Mouse (Mus musculus): ENCODE data around the gene AI481877. TPM values are rescaled to one million over a fixed set of nuclear protein-coding genes. Genes with fewer than 3 reads are reported as not detected.

The AI481877 gene
- polyA plus RNA-seq, 1 experiment from 2014 or later = not detected

GRCm38 (mm10) chr4:59057929-59058328 is 80.9 kb downstream of the AI481877 start:
- H3K27me3 ChIP-seq (ENCODE audit: control insufficient read depth, insufficient read depth, low read length) = no peaks in the 10 kb centered on the region
- ATAC-seq (ENCODE audit: insufficient number of reproducible peaks, insufficient read depth, low FRiP score, low read depth) = no peak
- H3K27ac ChIP-seq (ENCODE audit: low read length) = no peak overlapping the region
- H3K4me1 ChIP-seq (ENCODE audit: control insufficient read depth, insufficient read depth, low read length) = no peaks in the 10 kb centered on the region
- no peak overlapping the region for H3K9ac ChIP-seq (replicated peaks; ENCODE audit: low read depth, low read length)
- H3K9me3 ChIP-seq (ENCODE audit: control insufficient read depth, low read depth, low read length) = no peaks in the 10 kb centered on the region
- WGBS = 91% methylated on average over 3 of the region's 3 CpGs
- H3K4me3 ChIP-seq (ENCODE audit: low read depth, low read length) = no peak overlapping the region
- H3K36me3 ChIP-seq (ENCODE audit: control insufficient read depth, insufficient read depth, low read length) = no peaks in the 10 kb centered on the region
- H3K4me2 ChIP-seq (replicated peaks; ENCODE audit: low read depth, low read length) = no peak overlapping the region

GRCm38 (mm10) chr4:59051081-59051480 is 87.7 kb downstream of the AI481877 start:
- H3K9me3 ChIP-seq (ENCODE audit: control insufficient read depth, low read depth, low read length) = no peaks in the 10 kb centered on the region
- H3K27ac ChIP-seq (ENCODE audit: low read length) = no peak overlapping the region
- H3K9ac ChIP-seq (replicated peaks; ENCODE audit: low read depth, low read length) = no peak overlapping the region
- H3K4me2 ChIP-seq (replicated peaks; ENCODE audit: low read depth, low read length) = no peak overlapping the region
- no peaks in the 10 kb centered on the region for H3K4me1 ChIP-seq (ENCODE audit: control insufficient read depth, insufficient read depth, low read length)
- H3K27me3 ChIP-seq (ENCODE audit: control insufficient read depth, insufficient read depth, low read length) = no peaks in the 10 kb centered on the region
- WGBS = 82% methylated on average over 1 of the region's 1 CpGs
- H3K4me3 ChIP-seq (ENCODE audit: low read depth, low read length) = no peak overlapping the region
- ATAC-seq (ENCODE audit: insufficient number of reproducible peaks, insufficient read depth, low FRiP score, low read depth) = no peak
- no peaks in the 10 kb centered on the region for H3K36me3 ChIP-seq (ENCODE audit: control insufficient read depth, insufficient read depth, low read length)

- no peaks in the 10 kb centered on the region for H3K36me3 ChIP-seq (ENCODE audit: control insufficient read depth, insufficient read depth, low read length)
- 40% methylated on average over 3 of the region's 3 CpGs for WGBS
- no peak overlapping the region for H3K4me2 ChIP-seq (replicated peaks; ENCODE audit: low read depth, low read length)
Observed at GRCm38 (mm10) chr4:59047222-59047621, 91.6 kb downstream of the AI481877 start.

GRCm38 (mm10) chr4:59043891-59044290 is 94.9 kb downstream of the AI481877 start:
- H3K4me3 ChIP-seq (ENCODE audit: low read depth, low read length) = no peak overlapping the region
- H3K27ac ChIP-seq (ENCODE audit: low read length) = no peak overlapping the region
- no peaks in the 10 kb centered on the region for H3K4me1 ChIP-seq (ENCODE audit: control insufficient read depth, insufficient read depth, low read length)
- H3K4me2 ChIP-seq (replicated peaks; ENCODE audit: low read depth, low read length) = no peak overlapping the region
- no peaks in the 10 kb centered on the region for H3K9me3 ChIP-seq (ENCODE audit: control insufficient read depth, low read depth, low read length)
- WGBS = 52% methylated on average over 6 of the region's 6 CpGs
- no peaks in the 10 kb centered on the region for H3K27me3 ChIP-seq (ENCODE audit: control insufficient read depth, insufficient read depth, low read length)
- peaks cover 7% of the 10 kb centered on the region; the same call in 1 of the 2 replicates for H3K36me3 ChIP-seq (ENCODE audit: control insufficient read depth, insufficient read depth, low read length)
- no peak for ATAC-seq (ENCODE audit: insufficient number of reproducible peaks, insufficient read depth, low FRiP score, low read depth)
- no peak overlapping the region for H3K9ac ChIP-seq (replicated peaks; ENCODE audit: low read depth, low read length)

More at GRCm38 (mm10) chr4:59047222-59047621, 91.6 kb downstream of the AI481877 start:
- no peak for ATAC-seq (ENCODE audit: insufficient number of reproducible peaks, insufficient read depth, low FRiP score, low read depth)
- Histone ChIP-seq H3K9ac (replicated peaks; ENCODE audit: low read depth, low read length) (no peak overlapping the region), H3K4me3 (ENCODE audit: low read depth, low read length) (no peak overlapping the region), H3K4me1 (ENCODE audit: control insufficient read depth, insufficient read depth, low read length) (no peaks in the 10 kb centered on the region), H3K27me3 (ENCODE audit: control insufficient read depth, insufficient read depth, low read length) (no peaks in the 10 kb centered on the region), H3K9me3 (ENCODE audit: control insufficient read depth, low read depth, low read length) (no peaks in the 10 kb centered on the region), H3K27ac (ENCODE audit: low read length) (no peak overlapping the region)

- H3K9me3 ChIP-seq (ENCODE audit: control insufficient read depth, low read depth, low read length) = no peaks in the 10 kb centered on the region
- H3K4me3 ChIP-seq (ENCODE audit: low read depth, low read length) = no peak overlapping the region
- H3K9ac ChIP-seq (replicated peaks; ENCODE audit: low read depth, low read length) = no peak overlapping the region
- ATAC-seq (ENCODE audit: insufficient number of reproducible peaks, insufficient read depth, low FRiP score, low read depth) = no peak
- no peaks in the 10 kb centered on the region for H3K4me1 ChIP-seq (ENCODE audit: control insufficient read depth, insufficient read depth, low read length)
- no peaks in the 10 kb centered on the region for H3K27me3 ChIP-seq (ENCODE audit: control insufficient read depth, insufficient read depth, low read length)
- no peak overlapping the region for H3K27ac ChIP-seq (ENCODE audit: low read length)
- 96% methylated on average over 5 of the region's 5 CpGs for WGBS
- H3K36me3 ChIP-seq (ENCODE audit: control insufficient read depth, insufficient read depth, low read length) = peaks cover 7% of the 10 kb centered on the region; the same call in 1 of the 2 replicates
- H3K4me2 ChIP-seq (replicated peaks; ENCODE audit: low read depth, low read length) = no peak overlapping the region
Observed at GRCm38 (mm10) chr4:59043074-59043473, 95.7 kb downstream of the AI481877 start.

GRCm38 (mm10) chr4:59040397-59041287 is 98.1 kb downstream of the AI481877 start:
- Histone ChIP-seq H3K36me3 (ENCODE audit: control insufficient read depth, insufficient read depth, low read length) (peaks cover 7% of the 10 kb centered on the region; the same call in 1 of the 2 replicates), H3K9ac (replicated peaks; ENCODE audit: low read depth, low read length) (no peak overlapping the region)
- WGBS = 78% methylated on average over 11 of the region's 11 CpGs

GRCm38 (mm10) chr4:59037525-59037924 is 101.3 kb downstream of the AI481877 start:
- H3K4me1 ChIP-seq (ENCODE audit: control insufficient read depth, insufficient read depth, low read length) = 0 out of 2 replicates have a peak, but pooled peaks cover 3% of the 10 kb centered on the region
- ATAC-seq (ENCODE audit: insufficient number of reproducible peaks, insufficient read depth, low FRiP score, low read depth) = no peak
- no peak overlapping the region for H3K4me3 ChIP-seq (ENCODE audit: low read depth, low read length)
- no peaks in the 10 kb centered on the region for H3K9me3 ChIP-seq (ENCODE audit: control insufficient read depth, low read depth, low read length)
- WGBS = 75% methylated on average over 3 of the region's 3 CpGs
- no peaks in the 10 kb centered on the region for H3K27me3 ChIP-seq (ENCODE audit: control insufficient read depth, insufficient read depth, low read length)
- H3K36me3 ChIP-seq (ENCODE audit: control insufficient read depth, insufficient read depth, low read length) = peaks cover 7% of the 10 kb centered on the region; the same call in 1 of the 2 replicates
- H3K27ac ChIP-seq (ENCODE audit: low read length) = no peak overlapping the region
- H3K4me2 ChIP-seq (replicated peaks; ENCODE audit: low read depth, low read length) = no peak overlapping the region
- H3K9ac ChIP-seq (replicated peaks; ENCODE audit: low read depth, low read length) = no peak overlapping the region

More at GRCm38 (mm10) chr4:59040397-59041287, 98.1 kb downstream of the AI481877 start:
- H3K4me2 ChIP-seq (replicated peaks; ENCODE audit: low read depth, low read length) = no peak overlapping the region
- H3K9me3 ChIP-seq (ENCODE audit: control insufficient read depth, low read depth, low read length) = no peaks in the 10 kb centered on the region
- H3K27me3 ChIP-seq (ENCODE audit: control insufficient read depth, insufficient read depth, low read length) = no peaks in the 10 kb centered on the region
- H3K27ac ChIP-seq (ENCODE audit: low read length) = no peak overlapping the region
- H3K4me3 ChIP-seq (ENCODE audit: low read depth, low read length) = no peak overlapping the region
- ATAC-seq (ENCODE audit: insufficient number of reproducible peaks, insufficient read depth, low FRiP score, low read depth) = no peak
- 0 out of 2 replicates have a peak, but pooled peaks cover 3% of the 10 kb centered on the region for H3K4me1 ChIP-seq (ENCODE audit: control insufficient read depth, insufficient read depth, low read length)

GRCm38 (mm10) chr4:59036490-59037127 is 102.2 kb downstream of the AI481877 start:
- Histone ChIP-seq H3K36me3 (ENCODE audit: control insufficient read depth, insufficient read depth, low read length) (peaks cover 7% of the 10 kb centered on the region; the same call in 1 of the 2 replicates), H3K27me3 (ENCODE audit: control insufficient read depth, insufficient read depth, low read length) (no peaks in the 10 kb centered on the region), H3K9ac (replicated peaks; ENCODE audit: low read depth, low read length) (no peak overlapping the region), H3K4me2 (replicated peaks; ENCODE audit: low read depth, low read length) (no peak overlapping the region), H3K9me3 (ENCODE audit: control insufficient read depth, low read depth, low read length) (no peaks in the 10 kb centered on the region), H3K4me1 (ENCODE audit: control insufficient read depth, insufficient read depth, low read length) (0 out of 2 replicates have a peak, but pooled peaks cover 3% of the 10 kb centered on the region), H3K27ac (ENCODE audit: low read length) (no peak overlapping the region), H3K4me3 (ENCODE audit: low read depth, low read length) (no peak overlapping the region)
- peak; percentile 15; the same call in 1 of the 2 replicates for ATAC-seq (ENCODE audit: insufficient number of reproducible peaks, insufficient read depth, low FRiP score, low read depth)
- 52% methylated on average over 13 of the region's 13 CpGs for WGBS

Data from stomach, embryonic 14.5 days (tissue).